Mouse (Mus musculus): ENCODE data around the gene Chst4. TPM values are rescaled to one million over a fixed set of nuclear protein-coding genes. Genes with fewer than 3 reads are reported as not detected.
"Not testable (repeated sequence)": the region's sequence is repeated elsewhere in the genome, so short reads cannot be mapped to it uniquely, and the experiment has no call there.

Gene Chst4
- not detected for total RNA-seq (2021)
- long read RNA-seq, experiment 1 = 0 reads
- long read RNA-seq, experiment 2 = 0 reads

DNA sequence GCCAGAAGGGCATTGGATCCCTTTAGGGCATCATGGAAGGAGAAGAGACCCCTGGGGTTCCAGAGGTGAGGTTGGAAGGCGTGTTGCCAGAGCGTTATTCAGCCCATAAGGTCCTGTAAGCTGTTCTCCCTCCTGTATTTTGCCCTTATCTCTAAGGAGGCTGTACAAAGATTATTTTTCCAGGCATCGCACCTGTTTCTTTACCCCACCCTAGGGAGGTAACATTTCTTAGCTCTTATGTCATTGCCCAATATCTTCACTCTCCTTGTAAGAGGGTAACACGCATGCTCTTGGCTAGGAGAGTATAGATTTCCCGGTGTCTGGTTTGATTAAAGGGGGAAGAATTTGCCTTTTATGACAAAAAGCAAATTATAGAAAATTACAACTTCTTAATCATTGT is at the start of gene Chst4:
Chst4 (minus strand) TSS at position 82 of the 400 bp plus-strand sequence.
- intact Hi-C loops (cut with DNase I) = no loop called here
- DNase-seq = no peak

DNA sequence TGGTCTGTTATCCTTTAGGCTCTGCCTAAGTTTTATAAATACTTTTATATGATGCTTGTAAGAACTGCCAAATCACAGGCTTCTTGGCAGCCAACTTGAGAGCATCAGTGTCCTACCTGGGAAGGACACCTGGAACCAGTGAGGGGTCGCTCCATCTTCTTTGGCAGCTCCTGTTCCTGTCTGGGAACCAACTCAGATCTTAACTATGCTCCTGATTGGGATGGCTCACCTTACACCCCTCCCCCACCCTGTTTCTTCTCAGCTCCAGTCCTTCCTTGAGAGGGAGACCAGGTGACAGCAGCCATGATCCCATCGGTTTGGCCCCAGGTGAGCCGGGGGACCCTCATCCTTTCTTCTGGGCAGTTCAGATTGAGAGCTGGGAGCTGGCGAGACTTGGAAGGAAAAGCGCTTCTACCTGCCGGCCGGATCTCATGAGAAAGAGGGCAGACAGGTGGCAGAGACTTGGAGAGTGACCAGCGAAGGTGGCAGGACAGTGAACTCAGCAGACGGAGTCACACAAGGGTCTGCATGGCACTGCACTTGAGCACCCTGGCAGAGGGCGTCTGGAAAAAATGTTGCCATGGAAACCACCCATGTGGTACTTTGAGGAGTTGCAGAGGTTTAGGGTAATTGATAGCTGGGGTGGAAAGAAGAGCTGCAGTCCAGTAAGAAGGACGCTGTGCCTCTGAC is 43.0 kb upstream of the Chst4 start:
- no peak for DNase-seq
- intact Hi-C loops (cut with DNase I) = no loop called here

DNA sequence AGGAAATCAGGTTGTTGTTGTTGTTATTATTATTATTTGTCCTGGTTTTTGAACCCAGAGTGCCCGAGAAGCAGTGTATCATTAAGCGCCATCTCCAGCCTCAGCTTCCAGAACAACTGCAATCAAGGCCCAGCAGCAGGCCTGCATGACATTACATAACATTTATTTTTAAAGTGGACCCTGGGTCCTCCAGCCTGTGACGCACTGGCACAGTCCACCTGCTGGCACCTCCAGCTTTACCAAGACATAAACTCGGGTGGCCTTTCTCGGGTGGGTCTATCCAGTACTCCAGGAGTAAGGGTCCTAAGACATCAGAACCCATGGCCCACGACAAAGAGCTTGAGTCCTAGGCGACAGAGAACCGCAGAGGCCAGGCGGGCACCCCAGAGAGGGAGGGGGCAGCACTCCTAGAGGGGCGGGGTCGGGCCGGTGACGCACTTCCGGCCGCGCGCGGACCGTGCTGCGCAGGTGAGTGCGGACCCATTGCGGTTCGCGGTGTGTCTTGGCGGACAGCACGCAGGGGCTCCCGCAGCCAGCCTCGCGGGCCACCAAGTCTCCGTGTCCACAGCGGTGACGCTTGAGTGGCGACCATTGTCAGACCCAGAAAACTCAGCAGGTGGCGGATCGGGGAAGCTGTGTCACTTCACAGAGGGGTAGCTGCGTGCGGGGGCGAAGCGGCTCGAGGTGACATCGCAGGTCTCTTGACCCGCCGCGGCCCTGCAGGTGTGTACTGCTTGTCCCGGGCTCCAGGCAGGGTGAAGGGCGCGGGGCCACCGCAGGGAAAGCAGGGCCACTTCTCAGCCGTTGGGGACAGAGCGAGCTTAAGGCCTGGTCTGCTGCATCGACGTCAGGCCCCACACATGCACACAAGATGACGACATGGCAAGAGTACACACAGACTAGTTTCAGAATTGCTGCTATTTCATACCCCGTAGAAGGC is 40.0 kb upstream of the Chst4 start, which contains the start of gene Zfp612:
Zfp612 (plus strand) TSS at position 465 of the 940 bp plus-strand sequence.
- peak; percentile 41 to 44 for DNase-seq
- intact Hi-C loops (cut with DNase I) = no loop called here

DNA sequence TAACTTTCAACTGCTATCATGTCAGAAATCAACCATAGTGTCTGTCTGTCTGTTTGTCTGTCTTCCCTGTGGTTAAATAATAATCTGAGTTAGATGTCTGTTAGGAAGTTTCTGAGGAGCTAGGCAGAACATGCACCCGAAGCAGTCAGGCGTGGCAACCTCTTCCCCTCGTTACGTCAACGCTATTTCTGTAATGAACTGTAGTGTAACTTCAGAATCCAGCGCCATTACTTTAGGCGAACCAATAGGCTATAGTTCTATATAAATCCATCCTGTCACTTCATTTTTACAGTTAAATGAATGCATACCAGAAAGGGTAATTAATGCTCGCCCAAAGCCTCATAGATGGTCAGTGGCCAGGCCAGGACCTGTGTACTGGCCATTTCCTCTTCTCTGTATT is 35.0 kb upstream of the Chst4 start:
- intact Hi-C loops (cut with DNase I) = loop anchor here (5.0 kb wide), 1 partner anchor 67 kb away; no protein-coding TSS in a partner anchor

DNA sequence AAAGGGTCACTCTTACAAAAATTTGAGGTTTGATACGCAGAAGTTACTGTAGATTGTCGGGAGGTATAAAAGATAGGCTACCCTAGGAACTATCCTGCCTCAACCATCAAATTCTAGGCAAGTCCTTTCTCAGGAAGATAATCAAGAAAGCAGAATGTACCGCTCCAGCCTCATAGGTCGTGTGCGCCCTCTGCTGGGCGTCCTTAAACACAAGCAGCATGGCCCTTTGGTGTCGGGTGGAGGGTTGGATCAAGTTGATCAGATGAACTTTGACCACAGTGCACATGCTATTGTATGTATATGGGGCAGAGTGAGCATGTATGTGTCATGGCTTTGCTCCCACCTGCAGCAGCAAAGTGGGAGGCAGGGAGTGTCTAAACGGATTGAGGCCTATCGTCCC is 32.1 kb upstream of the Chst4 start:
- intact Hi-C loops (cut with DNase I) = loop anchor here (2.0 to 5.0 kb wide), 2 partner anchors 64 to 97 kb away; no protein-coding TSS in a partner anchor
- peak; percentile 25 to 53 for DNase-seq

More for the DNA sequence above, 35.0 kb upstream of the Chst4 start:
- DNase-seq = no peak

DNA sequence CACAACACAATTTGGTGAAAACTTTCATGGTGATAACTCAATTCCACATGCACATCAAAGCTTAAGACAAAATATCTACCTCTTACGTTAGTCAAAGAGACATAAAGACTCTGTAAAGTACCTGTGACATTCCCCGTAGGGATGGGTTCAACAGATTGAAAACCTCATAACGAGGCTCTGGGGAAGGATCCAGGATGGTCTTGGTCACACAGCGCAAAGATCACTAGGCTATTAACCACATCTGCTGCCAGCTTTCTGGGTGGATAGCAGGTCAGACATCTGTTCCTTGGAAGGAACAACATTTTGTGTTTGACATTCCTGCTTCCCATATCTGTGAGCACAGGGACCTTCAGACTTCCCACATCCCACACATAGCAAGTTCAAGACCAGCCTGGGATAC is 30.2 kb upstream of the Chst4 start:
- no peak for DNase-seq
- intact Hi-C loops (cut with DNase I) = loop anchor here (2.0 to 5.0 kb wide), 2 partner anchors 62 to 95 kb away; no protein-coding TSS in a partner anchor

DNA sequence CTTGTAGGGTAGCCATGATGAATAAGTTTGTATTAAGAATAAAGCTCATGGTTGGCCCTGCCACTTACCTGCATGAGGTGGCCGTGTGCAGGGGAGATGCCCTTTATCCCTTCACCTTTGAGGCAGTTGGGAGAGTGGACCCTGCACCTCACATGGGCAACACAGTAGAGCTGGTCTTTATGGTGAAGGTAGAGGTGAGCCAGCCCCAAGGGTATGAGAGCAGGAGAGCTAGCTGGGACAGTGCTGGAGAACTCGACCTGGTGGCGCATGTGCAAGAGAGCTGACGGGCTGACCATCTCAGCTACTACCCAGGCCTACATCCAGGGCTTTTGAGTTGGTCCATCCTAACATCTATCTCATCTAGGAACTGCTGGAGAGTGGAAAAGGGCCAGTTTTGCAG is 26.1 kb upstream of the Chst4 start:
- intact Hi-C loops (cut with DNase I) = no loop called here
- no peak for DNase-seq

DNA sequence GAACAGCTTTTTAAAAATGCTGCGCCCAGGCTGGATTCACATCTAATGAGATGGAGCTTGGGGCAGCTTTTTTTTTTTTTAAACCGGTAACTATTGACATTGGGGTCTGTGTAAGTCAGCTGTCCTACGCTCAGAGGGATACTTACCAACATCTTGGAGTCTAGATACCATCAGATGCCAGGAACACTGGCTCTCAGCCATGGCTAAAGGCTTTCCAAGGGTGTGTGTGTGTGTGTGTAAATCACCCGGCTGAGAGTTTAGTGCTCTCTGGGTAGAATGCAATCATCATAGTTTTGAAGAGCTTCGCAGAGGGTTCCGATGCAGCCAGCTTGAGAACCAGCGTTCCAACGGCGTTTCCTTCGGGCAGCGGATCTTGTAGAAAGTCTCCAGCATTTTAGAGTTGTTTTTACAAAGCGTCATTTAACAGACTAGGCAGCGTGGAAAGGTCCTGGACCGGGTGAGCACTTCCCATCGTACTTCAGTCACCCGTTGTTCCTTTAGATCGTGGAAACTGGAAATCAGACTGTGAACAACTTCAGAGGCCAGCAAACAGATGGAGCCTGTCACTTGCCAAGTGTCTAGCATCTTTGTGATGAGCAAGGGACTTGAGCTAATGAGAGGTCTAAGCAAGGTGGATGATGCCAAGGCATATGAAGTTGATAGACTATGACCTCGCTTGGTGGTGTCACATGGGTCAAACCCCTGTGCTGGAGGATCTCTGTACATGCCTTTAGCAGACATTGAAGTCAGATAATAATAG is 25.2 kb upstream of the Chst4 start:
- no peak for DNase-seq
- intact Hi-C loops (cut with DNase I) = no loop called here

DNA sequence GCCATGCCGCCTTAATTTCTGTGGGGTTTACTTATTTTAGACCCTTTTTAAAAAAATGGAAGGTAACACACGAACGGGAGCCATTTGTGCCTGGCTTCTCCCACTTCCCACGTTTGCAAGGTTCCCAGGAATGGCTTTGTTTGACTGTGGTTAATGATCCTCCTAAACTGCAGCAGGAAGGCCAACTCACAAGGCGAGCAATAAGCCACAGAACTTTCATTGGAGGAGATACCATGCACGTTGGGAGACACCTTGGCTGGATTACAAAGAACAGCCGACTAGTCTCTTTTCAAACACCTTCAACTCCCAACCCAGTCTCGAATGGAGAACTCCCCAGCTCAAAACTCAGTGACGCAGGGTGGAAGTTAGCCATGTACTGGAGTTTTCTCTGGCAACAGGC is 24.6 kb upstream of the Chst4 start:
- intact Hi-C loops (cut with DNase I) = no loop called here
- DNase-seq = no peak

DNA sequence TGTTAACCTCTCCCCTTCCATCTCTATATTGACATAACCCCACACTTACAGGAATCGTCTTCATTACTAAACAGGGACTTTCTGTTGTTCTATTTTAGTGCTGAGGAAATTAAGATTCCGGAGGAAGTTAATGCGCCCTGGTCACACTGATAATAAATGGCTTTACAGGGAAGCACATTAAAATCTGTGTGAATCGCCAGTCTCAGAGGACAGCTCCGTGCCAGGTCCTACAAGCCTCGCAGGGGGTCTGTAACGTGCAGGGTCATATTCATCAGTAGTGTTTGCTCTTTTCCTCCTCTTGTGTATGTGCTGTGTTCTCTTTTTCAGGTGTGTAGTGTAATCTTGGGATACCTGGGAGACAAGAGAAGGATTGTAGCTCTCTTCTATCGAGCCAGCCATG is 18.7 kb upstream of the Chst4 start:
- intact Hi-C loops (cut with DNase I) = no loop called here
- DNase-seq = no peak

DNA sequence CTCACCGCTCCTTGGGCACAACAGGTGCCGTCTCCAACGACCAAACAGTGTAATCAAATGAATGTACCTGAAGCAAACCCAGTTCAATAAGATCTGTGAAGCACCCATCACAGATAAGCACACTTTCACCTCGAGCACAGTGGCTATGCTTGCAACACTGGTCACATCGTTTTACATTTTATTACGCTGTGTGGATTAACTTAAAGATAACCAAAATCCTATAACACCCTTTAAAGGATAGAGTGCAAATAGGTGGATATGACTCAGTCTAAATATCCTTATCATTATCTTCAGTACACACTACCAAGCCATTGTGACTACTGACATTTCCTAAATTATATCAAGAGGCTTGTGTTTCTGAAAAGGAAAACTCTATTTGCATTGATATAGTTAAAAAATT is 11.7 kb upstream of the Chst4 start:
- intact Hi-C loops (cut with DNase I) = no loop called here
- no peak for DNase-seq

DNA sequence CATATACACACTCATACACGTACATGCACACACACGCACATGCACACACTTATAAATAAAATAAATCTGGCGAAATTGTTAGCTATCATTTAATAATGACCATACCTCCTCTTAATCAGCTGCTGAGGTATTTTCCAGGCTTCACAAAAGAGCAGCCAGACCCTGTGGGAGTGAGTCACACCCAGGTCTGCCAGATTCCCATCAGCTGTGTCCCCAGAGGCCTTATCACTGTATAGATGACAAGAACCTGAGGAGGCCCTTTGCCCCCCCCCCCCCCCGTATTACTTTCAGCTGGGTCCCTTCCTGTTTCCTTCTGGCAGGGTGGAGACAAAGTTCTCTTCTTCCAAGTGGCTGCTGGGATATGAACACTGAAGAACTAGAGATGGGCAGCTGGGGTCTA is 969 bp upstream of the Chst4 start:
- intact Hi-C loops (cut with DNase I) = no loop called here

DNA sequence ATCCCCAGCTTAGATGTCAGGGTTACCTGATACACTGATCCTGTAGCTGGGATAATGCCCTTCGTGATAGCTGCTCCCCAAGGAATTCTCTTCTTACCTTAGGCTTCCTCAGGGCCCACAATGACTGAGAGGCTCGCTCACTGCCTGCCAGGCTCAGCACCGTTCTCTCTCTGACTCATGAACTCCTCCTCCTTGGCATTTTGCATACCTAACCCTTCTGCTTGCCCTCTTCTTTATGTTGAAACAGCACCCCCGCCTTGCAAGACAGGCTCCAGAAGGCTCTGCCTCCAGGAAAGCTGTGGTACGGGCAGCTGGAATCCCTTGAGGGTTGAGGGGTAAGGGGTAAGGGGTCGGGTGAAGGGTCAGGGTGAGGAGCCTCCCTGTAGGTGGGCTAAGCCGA is 324 bp downstream of the Chst4 start:
- intact Hi-C loops (cut with DNase I) = no loop called here
- DNase-seq = no peak

More for the DNA sequence above, 969 bp upstream of the Chst4 start:
- DNase-seq = no peak

DNA sequence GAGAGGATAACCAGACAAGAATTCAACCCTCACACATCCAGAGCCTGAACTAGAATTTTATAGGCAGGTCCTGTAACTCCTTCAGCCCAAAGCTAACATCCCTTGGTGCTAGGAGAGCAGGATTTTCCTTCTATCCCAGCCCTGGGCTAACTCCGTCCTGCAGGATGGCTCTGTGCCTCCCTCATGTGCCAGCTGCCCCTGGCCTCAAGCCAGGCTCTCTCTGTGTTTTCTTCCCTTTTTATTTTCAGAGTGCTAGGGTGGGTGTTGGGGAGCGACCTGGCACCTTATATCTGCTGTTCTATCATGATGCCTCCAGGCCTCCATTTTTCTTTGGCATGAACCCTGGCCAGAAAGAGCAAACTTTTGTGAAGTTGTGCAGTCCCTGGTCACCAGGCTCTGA is 3.4 kb downstream of the Chst4 start:
- intact Hi-C loops (cut with DNase I) = no loop called here
- no peak for DNase-seq

DNA sequence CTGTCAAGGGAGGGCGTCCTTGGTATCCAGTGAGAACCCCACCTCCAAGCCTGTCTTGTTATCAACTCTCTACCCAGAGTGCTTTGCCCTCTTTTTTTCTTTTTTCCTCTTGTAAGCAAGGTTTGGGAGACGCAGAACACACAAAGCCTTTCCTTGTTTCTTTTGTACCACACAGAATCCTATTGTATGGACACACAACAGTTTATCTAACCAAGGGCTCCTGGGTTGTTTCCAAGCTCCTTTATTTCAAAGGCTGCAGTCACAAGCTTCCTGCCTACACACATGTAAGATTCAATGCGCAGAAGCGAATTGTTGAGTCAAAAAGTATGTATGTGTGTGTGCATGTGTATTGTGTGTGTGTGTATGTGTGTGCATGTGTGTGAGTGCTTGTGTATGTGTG is 5.2 kb downstream of the Chst4 start:
- DNase-seq = no peak
- intact Hi-C loops (cut with DNase I) = no loop called here

DNA sequence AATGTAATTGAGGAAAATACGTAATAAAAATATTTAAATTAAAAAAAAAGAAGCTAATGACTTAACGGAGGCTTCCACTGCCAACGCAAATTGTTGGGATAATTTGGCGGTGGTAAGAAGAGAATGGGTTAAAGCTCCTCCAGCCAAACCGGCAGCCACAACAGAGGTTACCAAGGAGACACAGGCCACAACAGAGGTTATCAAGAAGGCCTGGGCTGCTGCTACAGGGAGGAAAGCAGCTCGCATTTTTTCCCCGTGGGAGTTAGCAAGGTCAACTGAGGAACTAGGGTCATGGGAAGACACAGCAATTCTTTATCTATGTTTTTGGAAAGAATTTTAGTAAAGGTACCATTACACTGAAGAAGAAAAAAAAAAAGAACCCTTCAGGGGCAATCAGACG is 5.8 kb downstream of the Chst4 start:
- intact Hi-C loops (cut with DNase I); DNase-seq: not testable (repeated sequence)

DNA sequence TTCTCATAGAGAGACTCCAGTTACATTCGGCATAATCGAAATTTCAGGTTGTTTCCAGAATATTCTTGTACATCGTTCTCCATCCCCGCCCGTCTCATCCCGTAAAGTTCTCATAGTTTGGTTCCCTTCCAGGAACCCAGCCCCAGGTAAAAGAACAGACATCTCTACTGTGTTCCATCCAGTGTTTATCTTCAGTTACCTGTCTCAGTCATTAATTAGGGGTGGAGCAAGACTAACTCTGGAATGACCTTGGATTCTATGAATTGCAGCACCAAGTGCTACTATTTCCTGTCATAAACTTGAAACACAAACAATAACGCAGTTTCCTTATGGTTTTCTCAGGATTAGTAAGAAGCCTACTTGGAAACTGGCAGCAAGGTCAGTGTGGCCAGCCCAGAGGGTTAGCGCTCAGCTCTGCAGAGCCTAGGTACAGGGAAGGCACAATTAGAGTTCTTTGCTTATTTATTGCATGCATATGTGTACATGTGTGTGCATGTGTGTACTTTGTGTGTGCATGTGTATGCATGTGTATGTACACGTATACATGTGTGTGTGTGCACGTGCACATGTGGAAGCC is 16.7 kb downstream of the Chst4 start:
- no peak for DNase-seq
- intact Hi-C loops (cut with DNase I) = no loop called here

DNA sequence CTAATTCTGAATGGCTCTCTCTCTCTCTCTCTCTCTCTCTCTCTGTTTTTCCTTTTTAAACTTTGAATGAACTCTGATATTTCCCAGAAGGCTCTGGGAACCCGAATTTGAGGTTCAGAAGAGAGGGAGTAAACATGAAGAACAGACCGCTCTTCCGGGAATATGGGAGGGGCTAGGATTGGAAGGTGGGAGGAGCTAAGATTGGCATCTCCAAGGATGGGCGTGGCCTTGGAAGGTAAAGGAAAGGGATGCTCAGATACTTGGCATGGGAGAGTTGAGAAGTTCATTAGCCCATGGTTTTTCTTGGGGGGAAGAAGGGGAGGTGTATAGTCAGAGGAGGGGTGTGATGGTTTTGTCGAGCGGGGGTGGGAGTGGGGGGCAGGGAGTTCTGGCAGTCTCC is 17.5 kb downstream of the Chst4 start:
- no peak for DNase-seq
- intact Hi-C loops (cut with DNase I) = no loop called here

DNA sequence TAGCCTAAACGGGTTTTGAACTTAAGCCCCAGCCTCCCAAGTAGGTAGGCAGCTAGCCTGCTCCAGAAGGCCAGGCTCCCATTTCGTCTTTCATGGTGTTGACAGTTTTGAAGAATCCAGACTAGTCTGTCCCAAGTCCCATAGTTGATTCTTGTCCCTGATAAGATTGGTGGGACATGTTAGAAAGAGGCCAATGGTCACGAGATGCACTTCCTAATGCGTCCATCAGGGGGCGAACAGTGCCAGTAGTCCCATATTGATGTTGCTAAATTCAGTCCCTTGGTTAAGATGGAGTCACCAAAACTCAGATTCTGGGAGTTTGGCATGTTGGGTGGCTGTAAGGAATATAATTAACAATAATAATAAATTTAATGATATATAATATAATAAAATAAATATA is 28.7 kb downstream of the Chst4 start:
- DNase-seq = peak in 1 of 2 experiments; percentile 23
- intact Hi-C loops (cut with DNase I) = no loop called here

DNA sequence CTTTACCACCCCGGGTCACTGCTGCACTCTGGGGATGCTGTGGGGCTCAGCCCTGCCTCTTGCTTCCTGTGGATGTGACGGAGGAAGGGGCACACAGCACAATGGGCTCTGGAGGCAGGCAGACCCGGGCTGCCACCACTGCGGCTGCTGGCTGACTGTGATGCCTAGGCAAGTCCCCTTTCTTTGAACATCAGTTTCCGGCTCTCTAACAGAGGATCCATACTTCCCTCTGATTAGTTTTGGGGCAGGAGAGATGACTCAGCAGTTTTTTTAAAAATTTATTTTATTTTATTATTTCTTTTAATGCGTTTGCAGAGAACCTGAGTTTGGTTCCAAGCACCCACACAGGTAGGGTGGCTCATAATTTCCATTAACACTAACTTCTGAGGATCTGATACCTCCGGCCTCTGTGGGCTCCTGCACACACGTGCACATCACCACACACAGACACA is 30.5 kb downstream of the Chst4 start:
- intact Hi-C loops (cut with DNase I) = loop anchor here (5.0 kb wide), 1 partner anchor 63 kb away; no protein-coding TSS in a partner anchor
- DNase-seq = no peak
